Mouse (Mus musculus) gastrocnemius, postnatal 4 days (tissue): ENCODE measurements around the gene AB124611. TPM values are rescaled to one million over a fixed set of nuclear protein-coding genes. Genes with fewer than 3 reads are reported as not detected.
"Not testable (repeated sequence)": the region's sequence is repeated elsewhere in the genome, so short reads cannot be mapped to it uniquely, and the experiment has no call there.

Experiments
- DNase-seq, 2 experiments: peaks; one replicate each; pipeline ENCODE4 v3.0.0; 2021 to 2022; ENCODE audit warnings: low spot score in 2 of 2, mixed read lengths in 2 of 2
- microRNA-seq: library from miRNA; unstranded; fragments of <30 nt; microRNA quantifications from one replicate; pipeline ENCODE4 v1.2.0, GENCODE M21; 2021
- total RNA-seq, 2 experiments: library from RNA; stranded (reverse); gene quantifications; 2 replicates each; pipeline ENCODE4 v1.2.3; 2021

AB124611 gene
- total RNA-seq, 2 experiments from 2014 or later: 1.9 to 2.0 TPM

- DNase-seq: peak; percentile 50 to 66
Measured at GRCm38 (mm10) chr9:21593122-21593721, 67.2 kb downstream of the AB124611 start.

GRCm38 (mm10) chr9:21594350-21594749, 68.4 kb downstream of the AB124611 start:
- DNase-seq: not testable (repeated sequence)

GRCm38 (mm10) chr9:21594838-21595237, 68.9 kb downstream of the AB124611 start:
- no peak for DNase-seq

Small RNAs within 50 kb of the gene (microRNA-seq; reads per million reads assigned to microRNA genes)
- not detected for gene Mir199a-1

Other genes starting within 250 kb of the AB124611 start
- 10 to 100 TPM; 18.1 to 21.3 TPM for gene Kri1, start 238.2 kb upstream of the AB124611 start, total RNA-seq
- 10 to 100 TPM; 20.5 to 24.0 TPM for gene Cdkn2d, start 234.8 kb upstream of the AB124611 start, total RNA-seq
- gene Ap1m2, start 213.8 kb upstream of the AB124611 start, total RNA-seq: not detected
- 100 to 1,000 TPM; 139 to 151 TPM for gene Slc44a2, start 205.5 kb upstream of the AB124611 start, total RNA-seq
- 10 to 100 TPM; 65.2 to 75.5 TPM for gene Ilf3, start 158.3 kb upstream of the AB124611 start, total RNA-seq
- gene Qtrt1, start 114.3 kb upstream of the AB124611 start, total RNA-seq: 10 to 100 TPM; 15.1 to 18.5 TPM
- gene Dnm2, start 101.3 kb upstream of the AB124611 start, total RNA-seq: 10 to 100 TPM; 75.0 to 86.0 TPM
- gene Tmed1, start 15.9 kb upstream of the AB124611 start, total RNA-seq: 10 to 100 TPM; 38.3 to 40.6 TPM
- 10 to 100 TPM; 81.9 to 91.2 TPM for gene Carm1, start 20.7 kb downstream of the AB124611 start, total RNA-seq
- 10 to 100 TPM; 46.6 to 51.3 TPM for gene Timm29, start 66.5 kb downstream of the AB124611 start, total RNA-seq
- gene Yipf2, start 66.7 kb downstream of the AB124611 start, total RNA-seq: 1 to 10 TPM; 5.3 to 6.1 TPM
- gene Smarca4, start 90.0 kb downstream of the AB124611 start, total RNA-seq: 10 to 100 TPM; 65.7 to 66.7 TPM
- gene Ldlr, start 197.3 kb downstream of the AB124611 start, total RNA-seq: 10 to 100 TPM; 25.6 to 37.2 TPM
- 10 to 100 TPM; 10.8 to 14.2 TPM for gene Spc24, start 234.1 kb downstream of the AB124611 start, total RNA-seq